Mouse (Mus musculus): ENCODE results near the gene Cox18.
"Not testable (repeated sequence)": the region's sequence is repeated elsewhere in the genome, so short reads cannot be mapped to it uniquely, and the experiment has no call there.

Gene Cox18

GRCm38 (mm10) chr5:90223534-90224381, at the start of gene Cox18:
Gene Cox18, minus strand, starts transcription at chr5:90224001.
- peak; percentile 100 for DNase-seq

GRCm38 (mm10) chr5:90262230-90262629, 38.4 kb upstream of the Cox18 start:
- not testable (repeated sequence) for DNase-seq

- no peak for DNase-seq
Measured at GRCm38 (mm10) chr5:90257023-90257422, 33.2 kb upstream of the Cox18 start.

GRCm38 (mm10) chr5:90247503-90247902, 23.7 kb upstream of the Cox18 start:
- no peak for DNase-seq

- DNase-seq, result peak; percentile 43
Measured at GRCm38 (mm10) chr5:90246987-90247386, 23.2 kb upstream of the Cox18 start.

- DNase-seq, result peak; percentile 60
Measured at GRCm38 (mm10) chr5:90246567-90246966, 22.8 kb upstream of the Cox18 start.

GRCm38 (mm10) chr5:90245416-90245815, 21.6 kb upstream of the Cox18 start:
- no peak for DNase-seq

- peak; percentile 51 for DNase-seq
Measured at GRCm38 (mm10) chr5:90235217-90235616, 11.4 kb upstream of the Cox18 start.

- DNase-seq, result peak; percentile 72
Measured at GRCm38 (mm10) chr5:90233305-90233704, 9.5 kb upstream of the Cox18 start.

GRCm38 (mm10) chr5:90229760-90230159, 6.0 kb upstream of the Cox18 start:
- DNase-seq, result peak; percentile 29

- DNase-seq, result peak; percentile 80
Measured at GRCm38 (mm10) chr5:90226696-90227095, 2.9 kb upstream of the Cox18 start.

- DNase-seq, result peak; percentile 52
Measured at GRCm38 (mm10) chr5:90224730-90225129, 929 bp upstream of the Cox18 start.

GRCm38 (mm10) chr5:90222937-90223336, 864 bp downstream of the Cox18 start:
- peak; percentile 76 for DNase-seq

GRCm38 (mm10) chr5:90217791-90218190, 6.0 kb downstream of the Cox18 start:
- peak; percentile 74 for DNase-seq

GRCm38 (mm10) chr5:90217226-90217625, 6.6 kb downstream of the Cox18 start:
- DNase-seq, result peak; percentile 70

GRCm38 (mm10) chr5:90213356-90213755, 10.4 kb downstream of the Cox18 start:
- DNase-seq, result peak; percentile 52

- DNase-seq, result peak; percentile 44
Measured at GRCm38 (mm10) chr5:90203168-90203567, 20.6 kb downstream of the Cox18 start.

- DNase-seq, result peak; percentile 66
Measured at GRCm38 (mm10) chr5:90202447-90203117, 21.2 kb downstream of the Cox18 start.

- DNase-seq, result peak; percentile 64
Measured at GRCm38 (mm10) chr5:90199922-90200632, 23.7 kb downstream of the Cox18 start.

- peak; percentile 31 for DNase-seq
Measured at GRCm38 (mm10) chr5:90194831-90195230, 29.0 kb downstream of the Cox18 start.

GRCm38 (mm10) chr5:90182782-90183181, 41.0 kb downstream of the Cox18 start:
- DNase-seq, result peak; percentile 75

GRCm38 (mm10) chr5:90179094-90179493, 44.7 kb downstream of the Cox18 start:
- no peak for DNase-seq

- peak; percentile 93 for DNase-seq
Measured at GRCm38 (mm10) chr5:90178116-90178515, 45.7 kb downstream of the Cox18 start.
